Mouse (Mus musculus): ENCODE measurements around the gene Pagr1a. TPM values are rescaled to one million over a fixed set of nuclear protein-coding genes. Genes with fewer than 3 reads are reported as not detected.

The Pagr1a gene
- polyA plus RNA-seq, 1 experiment from 2014 or later = 43.9 TPM

DNA sequence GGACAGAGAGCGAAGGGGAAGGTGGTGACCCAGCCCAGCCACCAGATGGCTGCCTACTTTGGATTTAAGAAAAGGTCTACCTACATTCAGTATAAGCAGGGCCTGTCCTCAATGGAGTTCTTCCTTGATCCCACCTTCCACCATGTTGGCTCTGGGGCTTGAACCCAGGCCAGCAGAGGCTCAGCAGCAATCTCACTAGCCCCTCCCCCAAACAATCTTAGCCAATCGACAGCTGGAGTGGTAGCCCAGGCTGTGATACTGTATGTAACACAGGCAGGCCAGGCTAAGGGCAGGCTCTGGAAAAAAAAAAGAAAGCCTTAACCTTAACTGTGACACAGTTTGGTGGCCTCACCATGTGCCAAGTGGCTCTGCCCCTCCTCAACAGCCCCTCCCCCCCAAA lies 5.4 kb downstream of the Pagr1a start:
- 81% methylated on average over 2 of the region's 2 CpGs for WGBS
- no peaks in the 10 kb centered on the region for H3K9me3 ChIP-seq (ENCODE audit: control insufficient read depth, low read length)
- no peaks in the 10 kb centered on the region for H3K27me3 ChIP-seq (replicated peaks; ENCODE audit: control insufficient read depth, insufficient read depth, low read length)
- H3K9ac ChIP-seq (ENCODE audit: low read length) = no peak overlapping the region
- H3K36me3 ChIP-seq (ENCODE audit: control insufficient read depth, insufficient read depth, low read length) = peaks cover 25% of the 10 kb centered on the region
- ATAC-seq (replicated peaks; ENCODE audit: low FRiP score, low TSS enrichment, low read depth) (no peak), DNase-seq (ENCODE audit: low spot score) (no peak)
- H3K4me2 ChIP-seq (ENCODE audit: low read length) = no peak overlapping the region
- H3K4me3 ChIP-seq (ENCODE audit: low read depth, low read length) = no peak overlapping the region
- H3K27ac ChIP-seq (ENCODE audit: low read depth) = no peak overlapping the region
- H3K4me1 ChIP-seq (replicated peaks; ENCODE audit: control insufficient read depth, insufficient read depth, low read length) = peaks cover 32% of the 10 kb centered on the region

DNA sequence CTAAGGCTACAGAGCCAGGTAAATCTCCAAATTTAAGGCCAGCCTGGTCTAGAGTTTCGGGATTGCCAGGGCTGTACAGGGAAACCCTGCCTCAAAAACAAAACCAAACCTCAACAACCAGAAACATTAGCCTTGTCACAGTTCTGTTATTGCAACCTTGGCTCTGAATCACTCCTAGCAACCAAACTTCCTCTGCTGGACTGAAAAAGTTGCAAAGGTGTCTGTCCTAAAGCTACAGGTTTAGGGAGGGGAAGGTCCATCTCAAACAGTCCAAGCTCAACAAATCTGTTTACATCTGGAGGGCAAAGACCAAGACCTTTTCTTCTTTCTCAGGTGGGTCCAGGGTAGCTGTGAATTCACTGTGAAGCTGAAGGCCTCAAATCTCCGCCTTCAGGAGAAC lies 6.1 kb downstream of the Pagr1a start:
- no peak for ATAC-seq (replicated peaks; ENCODE audit: low FRiP score, low TSS enrichment, low read depth)
- 91% methylated on average over 2 of the region's 2 CpGs for WGBS
- Histone ChIP-seq H3K27ac (ENCODE audit: low read depth) (no peak overlapping the region), H3K9me3 (ENCODE audit: control insufficient read depth, low read length) (no peaks in the 10 kb centered on the region), H3K9ac (ENCODE audit: low read length) (no peak overlapping the region), H3K4me1 (replicated peaks; ENCODE audit: control insufficient read depth, insufficient read depth, low read length) (peaks cover 32% of the 10 kb centered on the region), H3K27me3 (replicated peaks; ENCODE audit: control insufficient read depth, insufficient read depth, low read length) (no peaks in the 10 kb centered on the region), H3K4me2 (ENCODE audit: low read length) (no peak overlapping the region), H3K36me3 (ENCODE audit: control insufficient read depth, insufficient read depth, low read length) (peaks cover 25% of the 10 kb centered on the region), H3K4me3 (ENCODE audit: low read depth, low read length) (no peak overlapping the region)
- no peak for DNase-seq (ENCODE audit: low spot score)

DNA sequence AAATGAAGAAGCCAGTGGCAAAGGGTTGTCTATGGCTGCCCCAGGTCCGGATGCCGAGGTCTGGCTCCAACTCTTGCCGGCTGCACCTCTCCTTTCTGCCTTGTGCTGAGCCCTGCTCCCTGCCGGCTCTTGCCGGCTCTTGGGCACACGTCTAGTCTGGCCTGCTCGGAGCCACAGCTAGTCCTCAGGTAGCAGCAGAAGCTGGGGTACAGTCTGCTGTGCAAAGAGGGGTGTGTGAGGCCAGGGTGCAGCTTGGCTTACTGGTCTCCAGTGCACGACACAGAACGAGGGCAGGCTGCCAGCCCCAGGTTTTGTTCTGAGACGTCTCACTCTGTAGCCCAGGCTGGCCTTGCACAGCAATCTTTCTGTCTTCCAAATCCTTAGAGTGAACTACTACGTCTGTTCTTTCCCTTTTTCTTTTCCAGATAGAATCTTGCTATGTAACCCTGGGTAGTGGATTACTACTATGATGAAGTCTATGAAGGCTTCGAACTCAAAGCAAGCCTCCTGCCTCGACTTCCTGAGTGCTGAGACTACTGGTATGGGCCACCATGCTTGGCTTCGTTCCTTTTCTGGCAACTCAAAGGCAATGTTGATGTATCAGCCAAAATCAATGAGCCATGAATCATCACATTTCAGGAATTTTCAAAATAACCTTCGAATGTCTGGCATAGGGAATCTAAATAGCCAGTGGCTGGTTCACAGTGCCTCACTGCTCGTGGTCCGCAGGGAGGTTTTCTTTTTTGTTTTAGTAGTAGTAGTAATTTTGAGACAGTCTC lies 7.7 kb downstream of the Pagr1a start:
- Histone ChIP-seq H3K4me2 (ENCODE audit: low read length) (no peak overlapping the region), H3K9me3 (ENCODE audit: control insufficient read depth, low read length) (no peaks in the 10 kb centered on the region), H3K27me3 (replicated peaks; ENCODE audit: control insufficient read depth, insufficient read depth, low read length) (no peaks in the 10 kb centered on the region), H3K4me3 (ENCODE audit: low read depth, low read length) (no peak overlapping the region), H3K36me3 (ENCODE audit: control insufficient read depth, insufficient read depth, low read length) (peaks cover 15% of the 10 kb centered on the region), H3K4me1 (replicated peaks; ENCODE audit: control insufficient read depth, insufficient read depth, low read length) (peaks cover 22% of the 10 kb centered on the region), H3K9ac (ENCODE audit: low read length) (no peak overlapping the region), H3K27ac (ENCODE audit: low read depth) (peak overlapping the region; percentile 79)
- DNase-seq (ENCODE audit: low spot score) (no peak), ATAC-seq (replicated peaks; ENCODE audit: low FRiP score, low TSS enrichment, low read depth) (0 out of 2 replicates have a peak, but pooled peaks have one; percentile 3)
- WGBS = 83% methylated on average over 17 of the region's 17 CpGs

DNA sequence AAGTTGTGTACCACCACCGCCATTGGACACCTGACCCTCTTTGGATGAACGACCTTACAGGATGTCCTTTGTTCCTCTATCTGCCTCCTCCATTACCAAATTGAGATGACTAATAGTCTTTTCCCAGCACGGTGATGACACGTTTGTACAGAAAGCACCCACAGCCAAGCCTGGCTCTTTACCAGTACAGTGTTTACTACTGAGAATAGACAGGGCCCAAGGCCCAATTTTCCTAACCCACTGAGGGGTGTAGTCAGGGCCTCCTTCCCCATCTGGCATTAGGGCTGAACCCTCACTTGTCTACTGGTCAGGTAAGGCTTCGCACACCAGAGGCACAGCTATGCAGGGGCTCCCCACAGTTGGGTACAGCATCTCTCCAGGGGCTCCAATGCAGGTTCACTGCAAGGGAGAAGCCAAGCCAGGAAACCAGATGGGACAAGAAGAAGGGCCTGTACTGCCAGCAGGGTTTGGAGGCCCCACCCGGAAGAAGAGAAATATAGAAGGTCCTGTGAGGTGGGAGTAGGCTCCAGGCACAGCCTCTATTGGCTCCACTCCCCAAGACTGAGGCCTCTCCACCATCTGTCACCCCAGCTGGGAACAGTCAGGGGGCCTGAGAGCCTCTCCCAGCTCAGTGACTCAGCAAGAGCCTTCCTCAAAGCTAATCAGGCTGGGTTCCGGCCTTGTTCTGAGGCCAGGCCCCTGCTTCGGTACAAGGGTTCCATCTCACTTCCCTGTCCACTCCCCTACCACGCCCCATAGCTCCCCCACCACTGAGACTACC lies 8.7 kb downstream of the Pagr1a start:
- Histone ChIP-seq H3K4me3 (ENCODE audit: low read depth, low read length) (no peak overlapping the region), H3K4me2 (ENCODE audit: low read length) (0 out of 2 replicates have a peak overlapping the region, but pooled peaks have one; percentile 0), H3K9me3 (ENCODE audit: control insufficient read depth, low read length) (no peaks in the 10 kb centered on the region), H3K4me1 (replicated peaks; ENCODE audit: control insufficient read depth, insufficient read depth, low read length) (peaks cover 18% of the 10 kb centered on the region), H3K9ac (ENCODE audit: low read length) (no peak overlapping the region), H3K27me3 (replicated peaks; ENCODE audit: control insufficient read depth, insufficient read depth, low read length) (no peaks in the 10 kb centered on the region), H3K27ac (ENCODE audit: low read depth) (peak overlapping the region; percentile 79), H3K36me3 (ENCODE audit: control insufficient read depth, insufficient read depth, low read length) (peaks cover 10% of the 10 kb centered on the region)
- ATAC-seq (replicated peaks; ENCODE audit: low FRiP score, low TSS enrichment, low read depth) = peak; percentile 85
- 45% methylated on average over 9 of the region's 9 CpGs for WGBS
- DNase-seq (ENCODE audit: low spot score) = peak; percentile 79

DNA sequence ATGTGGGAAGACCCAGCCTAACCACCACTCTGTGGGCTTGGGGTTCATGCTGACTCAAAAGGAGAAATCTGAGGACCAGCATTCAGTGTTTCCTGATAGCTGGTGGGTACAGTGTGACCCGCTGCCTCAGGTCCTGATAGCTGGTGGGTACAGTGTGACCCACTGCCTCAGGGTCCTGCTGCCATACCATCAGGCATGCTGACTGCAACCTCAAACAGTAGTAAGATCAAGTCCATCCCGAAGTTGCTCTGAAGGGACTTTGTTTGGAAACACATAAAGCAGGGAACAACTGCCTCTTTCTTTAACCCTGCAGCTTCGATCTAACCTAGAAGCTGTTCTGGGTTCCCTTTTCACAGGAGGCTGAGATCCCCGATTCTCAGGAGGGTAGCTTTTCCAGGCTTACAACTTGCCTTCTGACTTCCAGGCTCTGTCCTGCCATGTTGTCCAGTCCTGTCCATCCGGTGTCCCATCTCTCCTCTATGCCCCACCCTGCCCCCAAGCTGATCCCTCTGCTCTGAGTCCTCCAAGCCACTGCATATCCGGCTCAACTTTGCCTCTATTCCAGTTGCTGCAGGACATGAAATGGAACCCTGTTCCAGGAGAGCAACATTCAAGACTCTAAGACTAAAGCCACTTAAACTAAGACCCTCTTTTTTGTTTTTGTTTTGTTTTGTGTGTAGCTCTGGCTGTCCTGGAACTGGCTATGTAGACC lies 9.7 kb downstream of the Pagr1a start:
- no peak overlapping the region for H3K9ac ChIP-seq (ENCODE audit: low read length)
- 83% methylated on average over 6 of the region's 6 CpGs for WGBS
- H3K9me3 ChIP-seq (ENCODE audit: control insufficient read depth, low read length) = no peaks in the 10 kb centered on the region
- no peak overlapping the region for H3K4me3 ChIP-seq (ENCODE audit: low read depth, low read length)
- DNase-seq (ENCODE audit: low spot score) (no peak), ATAC-seq (replicated peaks; ENCODE audit: low FRiP score, low TSS enrichment, low read depth) (no peak)
- H3K27ac ChIP-seq (ENCODE audit: low read depth) = no peak overlapping the region
- no peaks in the 10 kb centered on the region for H3K27me3 ChIP-seq (replicated peaks; ENCODE audit: control insufficient read depth, insufficient read depth, low read length)
- H3K36me3 ChIP-seq (ENCODE audit: control insufficient read depth, insufficient read depth, low read length) = 0 out of 2 replicates have a peak, but pooled peaks cover under 1% of the 10 kb centered on the region
- H3K4me1 ChIP-seq (replicated peaks; ENCODE audit: control insufficient read depth, insufficient read depth, low read length) = peaks cover 18% of the 10 kb centered on the region
- H3K4me2 ChIP-seq (ENCODE audit: low read length) = no peak overlapping the region

DNA sequence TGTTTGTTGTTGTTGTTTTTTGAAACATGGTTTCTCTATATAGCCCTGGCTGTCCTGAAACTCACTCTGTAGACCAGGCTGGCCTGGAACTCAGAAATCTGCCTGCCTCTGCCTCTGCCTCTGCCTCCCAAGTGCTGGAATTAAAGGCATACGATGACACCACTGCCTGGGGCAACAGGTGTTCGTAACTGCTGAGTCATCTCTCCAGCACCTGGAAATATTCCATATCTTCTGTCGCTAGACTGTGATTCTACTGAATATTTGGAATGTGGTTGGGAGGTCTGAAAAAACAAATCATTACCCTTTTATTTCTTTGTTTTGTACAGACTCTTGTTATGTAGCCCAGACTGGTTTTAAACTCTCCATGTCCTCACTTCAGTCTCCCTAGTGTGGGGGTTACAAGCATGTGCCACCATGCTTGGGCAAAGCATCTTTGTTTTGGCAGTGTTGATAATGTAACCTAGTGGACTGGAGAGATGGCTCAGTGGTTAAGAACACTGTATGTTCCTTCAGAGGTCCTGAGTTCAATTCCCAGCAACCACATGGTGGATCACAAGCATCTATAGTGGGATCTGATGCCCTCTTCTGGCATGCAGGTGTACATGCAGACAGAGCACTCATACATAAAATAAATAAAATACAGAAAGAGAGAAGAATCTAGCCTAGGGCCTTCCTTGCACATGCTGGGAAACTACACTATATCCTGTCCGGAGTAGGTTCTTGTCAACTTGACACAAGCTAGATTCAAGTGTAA lies 12.9 kb downstream of the Pagr1a start:
- H3K36me3 ChIP-seq (ENCODE audit: control insufficient read depth, insufficient read depth, low read length) = no peaks in the 10 kb centered on the region
- WGBS = 83% methylated on average over 4 of the region's 4 CpGs
- H3K9me3 ChIP-seq (ENCODE audit: control insufficient read depth, low read length) = no peaks in the 10 kb centered on the region
- ATAC-seq (replicated peaks; ENCODE audit: low FRiP score, low TSS enrichment, low read depth) = no peak
- peaks cover 15% of the 10 kb centered on the region for H3K4me1 ChIP-seq (replicated peaks; ENCODE audit: control insufficient read depth, insufficient read depth, low read length)
- H3K27me3 ChIP-seq (replicated peaks; ENCODE audit: control insufficient read depth, insufficient read depth, low read length) = no peaks in the 10 kb centered on the region
- no peak for DNase-seq (ENCODE audit: low spot score)
- H3K27ac ChIP-seq (ENCODE audit: low read depth) = no peak overlapping the region
- H3K4me2 ChIP-seq (ENCODE audit: low read length) = no peak overlapping the region
- H3K4me3 ChIP-seq (ENCODE audit: low read depth, low read length) = no peak overlapping the region
- H3K9ac ChIP-seq (ENCODE audit: low read length) = no peak overlapping the region

DNA sequence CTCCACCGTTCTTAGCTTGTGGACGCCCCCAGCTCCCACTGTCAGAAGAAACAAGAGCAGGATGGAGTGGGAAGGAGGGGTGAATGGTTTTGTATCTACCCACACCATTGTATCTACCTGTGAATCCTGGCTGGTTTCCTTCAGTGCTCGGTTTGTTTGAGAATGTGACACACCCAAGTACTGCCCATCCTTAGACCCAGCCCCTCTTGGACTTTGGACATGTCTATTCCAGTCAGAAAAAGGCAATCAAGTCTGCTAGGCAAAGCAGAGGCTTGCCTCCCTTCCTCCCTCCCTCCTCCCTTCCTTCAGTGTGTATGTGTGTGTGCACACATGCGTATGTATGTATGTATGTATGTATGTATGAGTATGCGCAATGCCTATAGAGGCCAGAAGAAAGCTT lies 13.5 kb downstream of the Pagr1a start:
- DNase-seq (ENCODE audit: low spot score) (peak; percentile 67), ATAC-seq (replicated peaks; ENCODE audit: low FRiP score, low TSS enrichment, low read depth) (peak; percentile 73)
- H3K36me3 ChIP-seq (ENCODE audit: control insufficient read depth, insufficient read depth, low read length) = no peaks in the 10 kb centered on the region
- no peak overlapping the region for H3K9ac ChIP-seq (ENCODE audit: low read length)
- H3K27me3 ChIP-seq (replicated peaks; ENCODE audit: control insufficient read depth, insufficient read depth, low read length) = no peaks in the 10 kb centered on the region
- no peak overlapping the region for H3K27ac ChIP-seq (ENCODE audit: low read depth)
- WGBS = 78% methylated on average over 5 of the region's 5 CpGs
- H3K9me3 ChIP-seq (ENCODE audit: control insufficient read depth, low read length) = no peaks in the 10 kb centered on the region
- no peak overlapping the region for H3K4me2 ChIP-seq (ENCODE audit: low read length)
- peaks cover 9% of the 10 kb centered on the region; the same call in 1 of the 2 replicates for H3K4me1 ChIP-seq (replicated peaks; ENCODE audit: control insufficient read depth, insufficient read depth, low read length)
- H3K4me3 ChIP-seq (ENCODE audit: low read depth, low read length) = no peak overlapping the region

DNA sequence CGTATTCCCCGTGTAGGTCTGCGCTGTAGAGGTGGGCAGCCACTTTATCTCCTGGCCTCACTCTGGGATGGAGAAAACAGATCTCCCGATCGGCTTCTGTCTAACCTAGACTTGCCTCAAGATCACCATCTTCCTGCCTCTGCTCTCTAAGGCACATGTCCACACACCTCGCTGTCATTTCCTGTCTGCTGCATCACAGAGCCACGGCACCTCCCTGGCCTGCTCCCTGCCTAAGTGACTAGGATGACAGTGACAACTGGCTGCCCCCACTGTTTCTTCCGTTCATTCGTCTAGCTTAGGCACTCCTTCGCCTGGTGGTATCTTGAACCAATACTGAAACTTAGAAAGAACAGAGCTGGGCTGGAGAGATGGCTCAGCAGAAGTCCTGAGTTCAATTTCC lies 17.6 kb downstream of the Pagr1a start:
- Histone ChIP-seq H3K27me3 (replicated peaks; ENCODE audit: control insufficient read depth, insufficient read depth, low read length) (no peaks in the 10 kb centered on the region), H3K4me3 (ENCODE audit: low read depth, low read length) (no peak overlapping the region), H3K9ac (ENCODE audit: low read length) (no peak overlapping the region), H3K4me2 (ENCODE audit: low read length) (no peak overlapping the region), H3K4me1 (replicated peaks; ENCODE audit: control insufficient read depth, insufficient read depth, low read length) (no peaks in the 10 kb centered on the region), H3K9me3 (ENCODE audit: control insufficient read depth, low read length) (0 out of 2 replicates have a peak, but pooled peaks cover 5% of the 10 kb centered on the region), H3K27ac (ENCODE audit: low read depth) (no peak overlapping the region), H3K36me3 (ENCODE audit: control insufficient read depth, insufficient read depth, low read length) (no peaks in the 10 kb centered on the region)
- ATAC-seq (replicated peaks; ENCODE audit: low FRiP score, low TSS enrichment, low read depth) (no peak), DNase-seq (ENCODE audit: low spot score) (no peak)
- 77% methylated on average over 10 of the region's 10 CpGs for WGBS
